Mouse (Mus musculus) heart, embryonic 10.5 days (tissue): ENCODE data around the gene Gm9837. TPM values are rescaled to one million over a fixed set of nuclear protein-coding genes. Genes with fewer than 3 reads are reported as not detected.
"Not testable (repeated sequence)": the region's sequence is repeated elsewhere in the genome, so short reads cannot be mapped to it uniquely, and the experiment has no call there.

Experiments used
- DNase-seq: peaks from one replicate; pipeline ENCODE4 v3.0.0-alpha.2; 2017; ENCODE audit warnings: low spot score
- H3K27ac ChIP-seq: fragments of 300-500 bp; sonication (generic); 2 replicates; pipeline ENCODE4 v1.5.1; 2016; ENCODE audit warnings: mild to moderate bottlenecking
- H3K27me3 ChIP-seq: fragments of 300-500 bp; sonication (generic); 2 replicates; pipeline ENCODE4 v1.6.1; 2016; ENCODE audit warnings: mild to moderate bottlenecking; ENCODE audit not compliant: poor library complexity, insufficient read depth, severe bottlenecking
- H3K36me3 ChIP-seq: fragments of 300-500 bp; sonication (generic); 2 replicates; pipeline ENCODE4 v1.6.1; 2016; ENCODE audit warnings: mild to moderate bottlenecking, moderate library complexity
- H3K4me1 ChIP-seq: fragments of 300-500 bp; sonication (generic); 2 replicates; pipeline ENCODE4 v1.6.1; 2016; ENCODE audit warnings: mild to moderate bottlenecking
- H3K4me3 ChIP-seq: fragments of 300-500 bp; sonication (generic); 2 replicates; pipeline ENCODE4 v1.5.1; 2016; ENCODE audit warnings: mild to moderate bottlenecking, moderate library complexity
- H3K9me3 ChIP-seq: fragments of 300-500 bp; sonication (generic); 2 replicates; pipeline ENCODE4 v1.6.1; 2016; ENCODE audit warnings: mild to moderate bottlenecking, moderate library complexity
- WGBS: fragments of 180-500 bp; shearing (Covaris S2); methylation state at CpG from one replicate; pipeline ENCODE4 v1.1.7; 2016; 5-methylcytosine and 5-hydroxymethylcytosine counted together
- polyA plus RNA-seq: library from polyadenylated mRNA; unstranded; fragments of >200 nt; fragmentation: Nextera tagmentation; extraction: Ambion mirVana; gene quantifications from 2 replicates; pipeline ENCODE4 v1.2.1, GENCODE M21; 2016

Gm9837 gene
- polyA plus RNA-seq, 1 experiment from 2014 or later, result not detected

DNA sequence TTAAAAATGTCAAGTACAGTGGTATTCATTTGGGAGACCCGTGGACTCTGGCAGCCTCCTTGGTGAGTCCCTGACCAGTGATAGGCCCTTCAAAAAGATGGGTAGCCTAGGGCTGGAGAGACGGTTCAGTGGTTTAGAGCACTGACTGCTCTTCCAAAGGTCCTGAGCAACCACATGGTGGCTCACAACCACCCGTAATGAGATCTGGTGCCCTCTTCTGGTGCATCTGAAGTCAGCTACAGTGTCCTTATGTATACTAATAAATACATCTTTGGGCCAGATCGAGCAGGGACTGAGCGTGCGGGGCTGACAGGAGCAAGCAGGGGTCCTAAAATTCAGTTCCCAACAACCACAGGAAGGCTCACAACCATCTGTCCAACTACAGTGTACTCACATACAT lies 26.4 kb downstream of the Gm9837 start:
- 47% methylated on average over 6 of the region's 6 CpGs for WGBS
- DNase-seq, result no peak
- Histone ChIP-seq H3K36me3 (no peaks in the 10 kb centered on the region), H3K4me3 (no peak overlapping the region), H3K27me3 (no peaks in the 10 kb centered on the region), H3K4me1 (peaks cover 18% of the 10 kb centered on the region), H3K9me3 (no peaks in the 10 kb centered on the region), H3K27ac (no peak overlapping the region)

DNA sequence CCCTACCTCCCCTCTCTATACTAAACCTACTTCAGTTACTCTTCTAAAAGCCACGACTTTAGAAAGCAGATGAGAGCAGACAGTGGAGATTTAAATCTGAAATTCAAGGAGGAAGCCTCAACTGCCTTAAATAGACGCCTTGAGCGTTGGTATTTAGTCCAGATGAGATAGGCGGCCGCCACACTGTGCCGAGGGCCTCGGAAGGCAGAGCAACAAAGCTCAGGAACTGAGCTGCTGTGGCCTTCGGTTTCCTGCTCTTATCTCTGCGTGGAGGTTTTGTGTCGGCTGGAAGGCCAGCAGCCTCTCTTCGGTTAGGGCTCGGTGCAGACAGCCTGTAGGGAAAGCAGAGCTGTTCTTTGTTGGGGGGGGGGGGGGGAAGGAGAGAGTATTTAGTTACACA lies 28.4 kb downstream of the Gm9837 start:
- WGBS, result 7% methylated on average over 12 of the region's 12 CpGs
- no peak for DNase-seq
- H3K27ac ChIP-seq, result peak overlapping the region; percentile 84

DNA sequence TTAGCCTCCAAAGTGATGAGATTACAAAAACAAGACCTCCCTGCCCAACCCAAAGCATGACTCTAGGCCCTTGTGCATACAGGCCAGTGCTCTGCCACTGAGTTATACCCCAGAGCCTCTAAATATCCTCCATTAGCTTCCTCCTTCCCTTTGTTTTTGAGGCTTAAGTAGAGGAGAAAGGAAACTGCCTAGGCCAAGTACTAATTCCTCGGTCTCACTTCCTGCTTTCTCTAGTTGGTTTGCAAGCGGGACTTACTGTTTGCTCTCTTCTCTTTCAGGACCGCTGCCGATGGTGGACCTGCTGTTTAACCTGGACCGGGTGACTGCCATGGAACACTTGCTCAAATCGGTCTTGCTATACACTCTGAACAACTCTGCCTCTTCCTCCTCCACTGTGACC lies 33.9 kb downstream of the Gm9837 start:
- Histone ChIP-seq H3K27ac (no peak overlapping the region), H3K9me3 (no peaks in the 10 kb centered on the region), H3K4me3 (no peak overlapping the region), H3K36me3 (no peaks in the 10 kb centered on the region), H3K4me1 (peaks cover 6% of the 10 kb centered on the region), H3K27me3 (no peaks in the 10 kb centered on the region)
- 87% methylated on average over 6 of the region's 6 CpGs for WGBS
- DNase-seq, result no peak

More for the DNA sequence above, 28.4 kb downstream of the Gm9837 start:
- Histone ChIP-seq H3K36me3 (no peaks in the 10 kb centered on the region), H3K9me3 (no peaks in the 10 kb centered on the region), H3K27me3 (no peaks in the 10 kb centered on the region), H3K4me1 (peaks cover 18% of the 10 kb centered on the region), H3K4me3 (peak overlapping the region; percentile 32; the same call in 1 of the 2 replicates)

DNA sequence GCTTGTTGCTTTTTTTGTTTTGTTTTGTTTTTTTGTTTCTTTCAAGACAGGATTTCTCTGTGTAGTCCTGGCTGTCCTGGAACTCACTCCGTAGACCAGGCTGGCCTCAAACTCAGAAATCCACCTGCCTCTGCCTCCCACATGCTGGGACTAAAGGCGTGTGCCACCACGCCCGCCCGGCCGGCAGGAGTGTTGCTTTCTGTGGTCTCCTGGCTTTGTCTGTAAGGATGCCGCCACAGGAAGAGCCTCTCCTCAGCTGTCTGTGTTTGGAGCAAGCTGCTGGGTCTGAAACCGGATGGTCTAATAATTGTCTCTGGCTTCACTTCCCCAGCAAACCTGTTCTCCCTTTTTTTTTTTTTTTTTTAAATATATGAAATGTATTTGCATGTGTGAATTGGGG lies 34.8 kb downstream of the Gm9837 start:
- Histone ChIP-seq H3K27ac (no peak overlapping the region), H3K36me3 (no peaks in the 10 kb centered on the region), H3K27me3 (no peaks in the 10 kb centered on the region), H3K4me3 (no peak overlapping the region), H3K4me1 (peaks cover 7% of the 10 kb centered on the region), H3K9me3 (no peaks in the 10 kb centered on the region)
- 77% methylated on average over 8 of the region's 8 CpGs for WGBS
- DNase-seq, result no peak

DNA sequence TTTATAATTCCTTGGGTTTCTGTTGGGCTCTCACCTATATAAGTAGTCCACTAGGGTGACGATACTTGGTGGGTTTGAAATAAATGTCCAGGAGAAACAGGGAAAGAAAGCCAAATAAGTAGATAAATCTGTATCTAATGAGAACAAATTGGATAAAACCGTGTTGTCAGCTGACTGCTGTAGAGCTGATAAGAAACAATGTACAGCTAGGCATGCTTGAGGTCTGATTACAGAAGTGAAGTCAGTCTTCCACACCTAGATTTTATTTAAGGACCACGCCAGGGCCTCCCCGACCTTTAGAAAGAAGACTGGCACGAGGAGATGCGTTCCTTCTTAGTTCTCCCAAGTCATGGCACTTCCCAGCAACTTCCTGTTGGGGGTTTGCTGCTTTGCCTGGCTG lies 37.2 kb downstream of the Gm9837 start:
- no peak for DNase-seq
- Histone ChIP-seq H3K27ac (no peak overlapping the region), H3K9me3 (no peaks in the 10 kb centered on the region), H3K27me3 (no peaks in the 10 kb centered on the region), H3K4me1 (peaks cover 12% of the 10 kb centered on the region), H3K4me3 (no peak overlapping the region), H3K36me3 (peaks cover 11% of the 10 kb centered on the region)
- WGBS, result 44% methylated on average over 6 of the region's 6 CpGs

DNA sequence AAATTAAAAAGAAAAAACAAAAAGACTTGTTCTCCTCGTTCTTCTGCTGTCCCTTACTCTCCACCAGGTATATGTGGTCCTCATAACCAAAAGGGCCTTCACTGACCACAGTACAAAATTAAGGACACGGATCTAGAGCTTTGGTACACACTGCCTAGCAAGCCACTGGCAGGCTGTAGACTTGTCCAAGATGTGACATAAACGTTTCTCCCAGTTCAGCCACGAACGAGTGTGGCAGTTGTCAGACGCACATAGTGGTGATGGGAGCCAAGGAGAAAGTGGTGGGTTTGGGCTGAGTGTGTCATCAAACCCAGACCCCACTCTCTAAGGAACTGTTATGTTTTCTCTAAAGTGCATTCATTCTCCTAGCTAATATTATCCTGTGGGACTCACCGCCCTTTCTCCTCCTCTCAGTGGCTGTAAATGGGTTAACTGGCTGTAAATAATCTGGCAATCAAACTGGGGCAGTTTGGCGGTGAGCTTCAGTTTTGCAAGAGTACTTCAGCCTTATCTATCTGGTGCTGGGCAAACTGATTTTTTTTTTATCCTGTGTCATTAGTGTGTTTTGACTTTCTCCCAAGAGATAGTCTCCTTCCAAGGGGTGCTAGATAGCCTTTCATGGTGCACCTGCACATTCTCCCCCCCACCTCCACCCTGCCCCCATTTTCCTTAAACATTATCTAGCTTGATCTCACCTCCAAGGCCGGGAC lies 38.8 kb downstream of the Gm9837 start:
- no peaks in the 10 kb centered on the region for H3K27me3 ChIP-seq
- peaks cover 14% of the 10 kb centered on the region for H3K4me1 ChIP-seq
- H3K36me3 ChIP-seq, result peaks cover 16% of the 10 kb centered on the region
- WGBS, result 17% methylated on average over 9 of the region's 9 CpGs
- H3K4me3 ChIP-seq, result peak overlapping the region; percentile 88
- H3K27ac ChIP-seq, result peak overlapping the region; percentile 95
- no peaks in the 10 kb centered on the region for H3K9me3 ChIP-seq
- no peak for DNase-seq

DNA sequence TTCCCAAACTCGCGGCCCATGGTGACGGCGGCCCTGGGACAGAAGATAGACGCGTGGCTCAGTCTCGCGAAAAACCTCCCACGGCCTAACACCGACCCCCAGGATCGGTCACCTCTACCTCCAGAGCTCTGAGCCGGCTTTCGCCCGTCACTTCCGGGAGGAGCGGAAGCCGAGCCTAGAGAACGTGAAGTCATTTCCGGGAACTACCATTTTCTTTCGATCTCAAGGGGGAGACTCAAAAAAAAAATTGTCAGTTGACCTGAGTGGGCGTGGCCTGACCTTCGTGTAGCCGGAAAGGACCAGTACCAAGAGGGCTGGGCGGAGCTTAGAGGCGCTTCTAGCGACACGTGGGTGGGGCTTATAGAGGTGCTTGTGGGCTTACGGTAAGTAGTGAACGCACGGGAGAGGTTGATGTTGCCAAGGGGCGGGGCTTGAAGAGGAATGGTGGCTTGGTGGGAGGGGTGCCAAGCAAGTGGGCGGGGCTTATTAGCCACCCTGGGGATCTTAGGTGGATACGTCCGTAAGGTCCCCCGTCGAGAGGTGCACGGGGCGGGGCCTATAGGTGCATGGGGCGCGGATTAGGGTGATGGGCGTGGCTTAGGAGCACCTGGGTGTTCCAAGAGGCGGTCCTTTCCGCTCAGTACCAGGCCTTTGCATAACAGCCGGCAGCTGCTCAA lies 39.5 kb downstream of the Gm9837 start, which contains the start of the genes Uqcrq and Gdf9:
Gene Uqcrq (minus strand): TSS at position 162 of the 677 bp plus-strand sequence.
Gene Gdf9 (plus strand): TSS at position 354 of the 677 bp plus-strand sequence.
- Histone ChIP-seq H3K4me1 (peaks cover 21% of the 10 kb centered on the region), H3K27me3 (no peaks in the 10 kb centered on the region), H3K27ac (peak within 1 kb of the TSS; percentile 95), H3K4me3 (peak within 1 kb of the TSS; percentile 88), H3K36me3 (peaks cover 16% of the 10 kb centered on the region), H3K9me3 (no peaks in the 10 kb centered on the region)
- peak; percentile 100 for DNase-seq
- WGBS, result under 1% methylated on average over 44 of the region's 44 CpGs

DNA sequence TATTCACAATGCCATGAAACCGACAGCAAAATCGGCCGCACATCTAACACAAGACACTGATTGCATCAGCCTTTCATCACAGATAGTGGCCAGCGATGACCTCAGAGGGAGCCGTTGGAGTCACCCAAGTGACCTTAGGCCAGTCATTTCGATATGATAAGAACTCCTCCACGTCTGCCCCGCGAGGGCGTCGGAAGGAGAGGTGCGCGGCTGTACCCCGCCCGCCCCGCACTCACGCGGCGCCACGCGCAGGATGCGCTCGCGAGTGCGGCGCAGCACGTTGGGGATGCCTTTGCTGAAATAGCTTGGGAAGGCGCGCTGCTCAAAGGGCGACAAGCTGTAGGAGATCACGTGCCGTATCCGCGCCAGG lies 40.0 kb downstream of the Gm9837 start:
- H3K4me1 ChIP-seq, result peaks cover 26% of the 10 kb centered on the region
- no peaks in the 10 kb centered on the region for H3K27me3 ChIP-seq
- DNase-seq, result peak; percentile 81
- peak overlapping the region; percentile 95 for H3K27ac ChIP-seq
- no peaks in the 10 kb centered on the region for H3K9me3 ChIP-seq
- peaks cover 16% of the 10 kb centered on the region for H3K36me3 ChIP-seq
- 0% methylated on average over 34 of the region's 34 CpGs for whole genome bisulfite sequencing
- peak overlapping the region; percentile 88 for H3K4me3 ChIP-seq

DNA sequence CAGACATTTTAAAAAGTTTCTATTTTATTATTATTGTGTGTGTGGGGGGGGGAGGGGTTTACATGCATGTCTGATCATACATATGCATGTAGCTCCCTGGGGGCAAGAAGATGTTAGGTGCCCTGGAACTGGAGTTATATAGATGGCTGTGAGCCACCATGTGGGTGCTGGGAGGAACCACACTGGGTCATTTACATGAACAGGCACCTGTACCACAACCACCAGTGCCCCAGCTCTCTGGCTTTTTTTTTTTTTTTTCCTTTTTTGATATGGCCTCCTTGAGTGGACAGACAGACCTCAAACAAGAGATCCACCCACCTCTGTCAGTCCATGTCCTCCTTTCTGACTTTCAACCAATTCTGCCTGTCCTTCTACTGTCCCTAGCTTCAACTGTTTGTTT lies 41.1 kb downstream of the Gm9837 start:
- no peak for DNase-seq
- H3K36me3 ChIP-seq, result peaks cover 16% of the 10 kb centered on the region
- no peak overlapping the region for H3K27ac ChIP-seq
- peak overlapping the region; percentile 88; the same call in 1 of the 2 replicates for H3K4me3 ChIP-seq
- peaks cover 32% of the 10 kb centered on the region for H3K4me1 ChIP-seq
- no peaks in the 10 kb centered on the region for H3K27me3 ChIP-seq
- H3K9me3 ChIP-seq, result no peaks in the 10 kb centered on the region

DNA sequence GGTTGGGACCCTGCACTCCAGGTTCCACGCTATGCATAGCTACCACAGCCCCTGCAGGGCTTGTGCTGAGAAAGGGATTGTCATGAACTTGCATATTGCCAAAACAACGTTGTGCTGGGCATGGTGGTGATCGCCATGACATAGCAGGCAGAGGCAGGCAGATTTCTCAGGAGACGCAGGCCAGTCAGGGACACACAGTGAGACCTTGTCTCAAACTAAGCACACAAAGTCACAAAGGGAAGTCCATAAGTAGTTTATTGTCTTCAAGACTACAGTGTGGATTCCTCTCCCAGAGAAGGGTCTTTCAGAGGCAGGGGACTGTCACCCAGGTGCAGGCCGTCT lies 41.6 kb downstream of the Gm9837 start:
- H3K27me3 ChIP-seq, result no peaks in the 10 kb centered on the region
- no peak overlapping the region for H3K27ac ChIP-seq
- no peak for DNase-seq
- H3K4me3 ChIP-seq, result no peak overlapping the region
- H3K4me1 ChIP-seq, result peaks cover 32% of the 10 kb centered on the region
- no peaks in the 10 kb centered on the region for H3K9me3 ChIP-seq
- peaks cover 16% of the 10 kb centered on the region for H3K36me3 ChIP-seq
- WGBS, result 94% methylated on average over 5 of the region's 5 CpGs

DNA sequence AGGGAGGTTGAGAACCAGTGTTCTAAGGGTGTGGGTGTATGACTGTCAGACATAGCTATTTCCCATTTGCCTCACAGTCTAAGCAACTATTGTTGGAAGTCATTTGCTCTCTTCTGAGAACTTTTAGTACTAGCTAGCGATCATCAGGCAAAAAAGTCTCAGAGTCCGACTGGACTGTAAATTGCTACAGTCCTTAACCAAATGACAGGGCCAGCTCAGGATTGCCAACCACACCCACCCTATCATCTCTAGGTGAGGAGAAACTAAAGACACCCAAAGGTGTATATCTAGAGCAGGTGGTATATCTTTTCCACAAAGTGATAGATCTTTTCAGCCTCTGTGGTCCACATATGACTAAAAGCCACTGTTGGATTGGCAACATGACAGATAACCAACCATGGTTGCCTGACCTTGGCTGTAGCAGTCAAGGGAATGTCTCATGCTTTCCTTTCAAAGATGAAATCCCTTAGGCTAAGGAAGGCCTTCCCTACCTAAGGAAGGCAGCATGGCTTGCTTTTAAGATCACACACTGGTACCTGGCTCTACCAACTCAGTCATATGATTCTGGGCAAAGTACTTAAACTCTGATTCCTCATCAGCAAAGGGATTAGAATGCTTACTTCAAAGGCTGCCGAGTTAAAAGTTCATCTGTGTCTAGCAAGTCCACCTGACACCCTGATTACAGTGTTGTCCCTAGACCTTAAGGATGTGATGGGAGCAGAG lies 42.1 kb downstream of the Gm9837 start:
- H3K9me3 ChIP-seq, result no peaks in the 10 kb centered on the region
- peaks cover 32% of the 10 kb centered on the region for H3K4me1 ChIP-seq
- no peak for DNase-seq
- H3K36me3 ChIP-seq, result peaks cover 16% of the 10 kb centered on the region
- WGBS, result 91% methylated on average over 3 of the region's 3 CpGs
- H3K27ac ChIP-seq, result no peak overlapping the region
- H3K27me3 ChIP-seq, result no peaks in the 10 kb centered on the region
- no peak overlapping the region for H3K4me3 ChIP-seq

DNA sequence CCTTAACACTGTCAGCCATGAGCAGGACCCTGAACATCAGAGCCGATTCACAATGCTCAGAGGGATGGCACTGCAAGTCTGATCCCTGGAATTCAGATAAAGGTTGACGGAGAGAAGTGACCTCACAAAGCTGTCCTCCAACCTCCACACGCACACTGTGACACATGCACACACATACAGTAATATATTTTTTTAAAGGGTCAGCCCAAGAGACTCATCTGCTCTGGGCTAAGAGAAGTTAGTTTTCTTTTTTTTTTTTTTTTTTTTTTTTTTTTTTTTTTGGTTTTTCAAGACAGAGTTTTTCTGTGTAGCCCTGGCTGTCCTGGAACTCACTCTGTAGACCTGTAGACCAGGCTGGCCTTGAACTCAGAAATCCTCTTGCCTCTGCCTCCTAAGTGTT lies 43.4 kb downstream of the Gm9837 start:
- DNase-seq, H3K9me3 ChIP-seq, H3K27me3 ChIP-seq, H3K4me3 ChIP-seq: not testable (repeated sequence)
- Histone ChIP-seq H3K36me3 (peaks cover 16% of the 10 kb centered on the region), H3K4me1 (peaks cover 38% of the 10 kb centered on the region), H3K27ac (0 out of 2 replicates have a peak overlapping the region, but pooled peaks have one; percentile 36)
- WGBS, result 47% methylated on average over 3 of the region's 3 CpGs

DNA sequence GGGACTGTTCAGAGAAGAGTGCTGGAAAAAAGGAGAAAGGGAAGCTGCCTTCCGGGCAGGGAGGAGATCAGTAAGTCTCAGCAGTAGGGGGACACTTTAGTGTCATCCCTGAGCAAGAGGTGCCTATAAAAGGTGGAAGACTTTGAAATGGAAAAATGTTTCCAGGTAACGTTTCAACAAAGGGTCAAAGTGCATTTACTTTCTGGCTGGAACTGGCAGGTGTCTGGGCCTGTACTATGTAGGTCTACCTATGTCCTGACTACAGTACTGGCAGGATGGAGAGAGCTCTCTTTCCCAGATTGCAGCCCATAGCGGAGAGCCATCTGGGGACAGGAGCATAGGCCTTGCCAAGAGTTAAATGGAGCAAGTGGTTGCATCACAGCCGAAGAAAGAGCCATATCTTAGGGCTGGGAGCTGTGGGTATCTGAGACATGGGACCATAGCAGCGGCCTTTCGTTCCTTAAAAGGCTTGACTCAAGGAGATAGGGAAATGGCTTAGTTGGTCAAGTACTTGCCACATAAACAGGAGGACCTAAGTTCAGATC lies 44.5 kb downstream of the Gm9837 start:
- WGBS, result 81% methylated on average over 6 of the region's 6 CpGs
- H3K27me3 ChIP-seq, result no peaks in the 10 kb centered on the region
- peaks cover 31% of the 10 kb centered on the region for H3K4me1 ChIP-seq
- H3K4me3 ChIP-seq, result no peak overlapping the region
- 0 out of 2 replicates have a peak overlapping the region, but pooled peaks have one; percentile 42 for H3K27ac ChIP-seq
- H3K36me3 ChIP-seq, result peaks cover 21% of the 10 kb centered on the region
- no peaks in the 10 kb centered on the region for H3K9me3 ChIP-seq
- no peak for DNase-seq
